In genomic region chr7:30552102-30553020, GRCm38 (mm10) we compare ENCODE assay signal across 1 mouse cellular context.
TF ChIP-seq lines count a peak whose summit lies in the region.

TSS of gene Hspb6 (plus strand) at chr7:30552178.
TSS of gene Proser3 (minus strand) at chr7:30552299.

TF ChIP-seq in CH12.LX, 34 proteins besides CTCF, POLR2A, EP300 and RAD21 (continued from another document):
- TF ChIP-seq ZKSCAN1 (IDR thresholded peaks at IDR 0.05; ENCODE audit: borderline replicate concordance, low read depth, low read length), result no peak
- TF ChIP-seq ZC3H11A (IDR thresholded peaks at IDR 0.05; ENCODE audit: low read depth, low read length), result no peak
- TF ChIP-seq ELF1 (IDR thresholded peaks at IDR 0.05; ENCODE audit: low read depth, low read length), result peak; percentile 53; the same call in 1 of the 2 replicates
- TF ChIP-seq UBTF (IDR thresholded peaks at IDR 0.05; ENCODE audit: low read depth, low read length), result no peak
- TF ChIP-seq TBP (conservative IDR thresholded peaks at IDR 0.05; ENCODE audit: low read depth, low read length), result peak; percentile 95
- TF ChIP-seq USF1 (IDR thresholded peaks at IDR 0.05; ENCODE audit: low read depth, low read length), result no peak
- no peak for TF ChIP-seq PAX5 (IDR thresholded peaks at IDR 0.05; ENCODE audit: low read length)
- TF ChIP-seq MYC (IDR thresholded peaks at IDR 0.05; ENCODE audit: low read depth, low read length), result peak; percentile 37; the same call in 1 of the 2 replicates
- TF ChIP-seq NELFE (IDR thresholded peaks at IDR 0.05; ENCODE audit: low read depth, low read length), result peak; percentile 98
- TF ChIP-seq HCFC1 (IDR thresholded peaks at IDR 0.05; ENCODE audit: low read depth, low read length), result peak; percentile 62; the same call in 1 of the 2 replicates
- TF ChIP-seq CHD2 (IDR thresholded peaks at IDR 0.05; ENCODE audit: low read length), result peak; percentile 92
- peak; percentile 86 for TF ChIP-seq SIN3A (IDR thresholded peaks at IDR 0.05; ENCODE audit: low read length)
- TF ChIP-seq SMC3 (IDR thresholded peaks at IDR 0.05; ENCODE audit: low read depth, low read length), result no peak
- TF ChIP-seq ZMIZ1 (IDR thresholded peaks at IDR 0.05; ENCODE audit: low read depth, low read length), result peak; percentile 95
- 0 out of 2 replicates have a peak, but pooled peaks have one; percentile 53 for TF ChIP-seq CHD1 (IDR thresholded peaks at IDR 0.05; ENCODE audit: low read depth, low read length)
- peak; percentile 47 for TF ChIP-seq NRF1 (IDR thresholded peaks at IDR 0.05; ENCODE audit: low read depth, low read length)
- no peak for TF ChIP-seq USF2 (conservative IDR thresholded peaks at IDR 0.05; ENCODE audit: low read depth, low read length)
- TF ChIP-seq RCOR1 (conservative IDR thresholded peaks at IDR 0.05; ENCODE audit: low read depth, low read length), result no peak
